Mouse (Mus musculus) mature B cell (primary cell): Measurements from ENCODE around the gene Patl1.
"Not testable (repeated sequence)": the region's sequence is repeated elsewhere in the genome, so short reads cannot be mapped to it uniquely, and the experiment has no call there.

Experiments
- in situ Hi-C: fragments of 300-500 bp; cut with MboI; formaldehyde crosslinking; loops from 2 replicates; pipeline ENCODE4 v1.14.3; 2019

The Patl1 gene

GRCm38 (mm10) chr19:11966201-11966636 lies 54.0 kb downstream of the Patl1 start:
- in situ Hi-C loops: no loop called here

GRCm38 (mm10) chr19:11969155-11970050 lies 57.2 kb downstream of the Patl1 start:
- in situ Hi-C loops: no loop called here

DNA sequence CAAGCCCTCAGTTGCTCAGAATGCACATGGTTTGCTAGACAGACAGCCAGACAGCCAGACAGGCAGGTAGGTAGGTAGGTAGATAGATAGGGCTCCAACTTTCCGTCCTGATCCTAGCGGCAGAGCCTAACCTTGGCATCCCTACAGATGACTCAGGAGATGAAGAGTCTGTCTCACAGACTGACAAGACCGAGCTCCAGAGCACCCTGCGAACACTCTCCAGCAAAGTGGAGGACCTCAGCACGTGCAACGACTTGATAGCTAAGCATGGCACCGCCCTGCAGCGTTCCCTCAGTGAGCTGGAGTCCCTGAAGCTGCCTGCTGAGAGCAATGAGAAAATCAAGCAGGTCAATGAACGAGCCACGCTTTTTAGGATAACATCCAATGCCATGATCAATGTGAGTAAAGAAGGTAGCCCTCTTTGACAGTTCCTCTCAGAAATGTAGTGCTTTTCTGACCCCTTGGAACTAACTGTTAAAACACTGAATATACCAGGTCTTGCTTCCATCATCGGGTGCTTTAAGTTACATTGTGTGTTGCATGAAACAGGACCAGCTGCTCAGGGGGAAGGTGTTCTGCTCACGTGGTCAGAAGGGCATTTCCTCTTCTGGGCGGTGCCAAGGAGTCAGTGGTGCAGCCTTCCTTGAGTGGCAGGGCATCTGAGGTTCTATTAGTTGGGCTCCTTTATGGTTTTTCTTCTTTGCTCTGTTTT lies 61.5 kb downstream of the Patl1 start:
- in situ Hi-C loops: no loop called here

DNA sequence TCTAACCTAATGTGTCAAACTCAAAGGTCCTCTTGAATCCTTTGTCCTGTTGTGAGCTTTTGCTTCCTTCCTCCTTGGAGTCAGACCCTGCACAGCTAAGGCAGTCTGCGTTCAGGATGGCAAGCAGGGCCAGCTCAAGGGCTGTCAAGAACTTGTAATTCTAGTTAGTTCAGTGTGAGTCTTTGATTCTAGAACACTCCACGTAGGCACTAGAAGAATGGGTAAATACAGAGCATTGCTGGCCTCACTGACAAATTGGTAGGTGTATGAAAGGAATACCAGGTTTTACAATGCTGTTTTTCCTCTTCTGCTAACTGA lies 62.0 kb downstream of the Patl1 start:
- in situ Hi-C loops: no loop called here

- in situ Hi-C loops: no loop called here
Measured at GRCm38 (mm10) chr19:11975683-11976082, 63.5 kb downstream of the Patl1 start.

DNA sequence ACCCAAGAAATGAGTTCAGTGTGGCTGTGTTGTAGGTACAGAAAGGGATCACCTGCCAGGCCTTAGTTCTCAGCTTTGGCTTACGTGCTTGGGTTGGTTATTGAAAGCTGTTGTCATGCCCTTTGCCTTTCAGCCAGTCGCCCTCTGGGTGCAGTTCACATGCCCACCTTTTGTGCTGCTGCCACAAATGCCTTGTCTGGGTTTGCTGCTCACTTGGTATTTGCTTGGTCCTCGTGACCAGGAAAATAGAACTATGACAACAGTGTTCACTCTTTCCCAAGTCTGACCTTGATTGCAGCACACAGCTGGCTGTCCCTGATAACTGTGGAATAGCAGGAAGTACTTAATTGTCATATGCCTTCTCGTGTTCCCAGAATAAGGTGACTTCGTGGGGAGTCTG lies 65.2 kb downstream of the Patl1 start:
- in situ Hi-C loops: no loop called here

- in situ Hi-C loops: no loop called here
Measured at GRCm38 (mm10) chr19:11980471-11980870, 68.3 kb downstream of the Patl1 start.

DNA sequence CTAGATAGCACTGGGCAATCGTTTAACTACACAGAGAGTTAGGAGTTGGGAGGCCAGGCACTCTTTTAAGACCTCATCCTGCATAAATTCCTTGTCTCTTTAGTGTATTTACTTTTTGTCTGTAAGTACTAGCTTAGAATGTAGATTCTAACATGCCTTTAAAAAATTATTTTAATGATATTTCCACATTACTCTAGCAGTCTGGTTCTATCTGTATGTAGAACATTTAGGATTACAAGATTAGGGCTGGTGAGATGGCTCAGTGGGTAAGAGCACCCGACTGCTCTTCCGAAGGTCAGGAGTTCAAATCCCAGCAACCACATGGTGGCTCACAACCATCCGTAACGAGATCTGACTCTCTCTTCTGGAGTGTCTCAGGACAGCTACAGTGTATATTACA lies 72.4 kb downstream of the Patl1 start:
- in situ Hi-C loops: not testable (repeated sequence)

DNA sequence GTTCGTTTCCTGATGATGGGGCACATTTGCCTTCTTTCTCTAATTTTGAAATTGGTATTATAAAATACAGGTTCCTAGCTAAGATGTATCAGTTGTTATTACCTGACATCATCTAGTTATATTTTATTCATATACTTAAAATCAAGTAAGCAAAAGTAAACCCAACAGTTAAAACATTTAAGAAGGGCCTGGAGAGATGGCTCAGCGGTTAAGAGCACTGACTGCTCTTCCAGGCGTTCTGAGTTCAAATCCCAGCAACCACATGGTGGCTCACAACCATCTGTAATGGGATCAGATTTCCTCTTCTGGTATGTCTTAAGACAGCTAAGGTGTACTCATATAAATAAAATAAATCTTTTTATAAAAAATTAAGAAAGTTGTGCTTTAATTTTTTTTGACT lies 75.6 kb downstream of the Patl1 start:
- in situ Hi-C loops: no loop called here

GRCm38 (mm10) chr19:11989334-11989733 lies 77.1 kb downstream of the Patl1 start:
- in situ Hi-C loops: no loop called here

- in situ Hi-C loops: no loop called here
Measured at GRCm38 (mm10) chr19:11992034-11992433, 79.8 kb downstream of the Patl1 start.

DNA sequence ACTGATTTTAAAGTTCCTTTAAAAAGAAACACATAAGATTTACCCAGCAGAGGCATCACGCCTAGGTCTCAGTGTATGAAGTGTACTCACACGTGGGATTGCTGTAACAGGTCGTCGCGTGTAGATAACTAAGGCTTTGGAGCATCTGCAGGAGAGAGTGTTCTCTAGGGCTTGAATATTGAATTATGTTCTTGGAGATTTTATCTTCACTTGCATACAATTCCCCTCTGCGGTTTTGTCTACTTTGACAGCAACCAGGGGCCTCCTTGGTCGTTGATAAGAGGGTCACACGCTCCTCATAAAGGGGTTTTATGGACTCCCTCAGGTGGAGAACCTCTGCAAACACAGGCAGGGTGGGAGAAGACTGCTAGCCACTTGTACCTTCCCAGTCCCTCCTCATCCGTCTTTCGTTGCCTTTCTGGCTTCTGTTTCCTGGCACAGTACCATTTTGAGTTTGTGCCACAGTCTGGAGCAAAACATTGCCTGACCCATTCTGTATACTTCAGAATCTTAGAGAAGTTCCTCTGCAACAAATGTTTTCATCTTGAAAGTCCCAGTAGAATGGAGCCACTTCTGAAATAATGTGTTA lies 80.3 kb downstream of the Patl1 start:
- in situ Hi-C loops: no loop called here
